Mouse (Mus musculus): ENCODE data around the gene Cit. TPM values are rescaled to one million over a fixed set of nuclear protein-coding genes. Genes with fewer than 3 reads are reported as not detected.

The Cit gene
- polyA plus RNA-seq, 1 experiment = 8.5 TPM

DNA sequence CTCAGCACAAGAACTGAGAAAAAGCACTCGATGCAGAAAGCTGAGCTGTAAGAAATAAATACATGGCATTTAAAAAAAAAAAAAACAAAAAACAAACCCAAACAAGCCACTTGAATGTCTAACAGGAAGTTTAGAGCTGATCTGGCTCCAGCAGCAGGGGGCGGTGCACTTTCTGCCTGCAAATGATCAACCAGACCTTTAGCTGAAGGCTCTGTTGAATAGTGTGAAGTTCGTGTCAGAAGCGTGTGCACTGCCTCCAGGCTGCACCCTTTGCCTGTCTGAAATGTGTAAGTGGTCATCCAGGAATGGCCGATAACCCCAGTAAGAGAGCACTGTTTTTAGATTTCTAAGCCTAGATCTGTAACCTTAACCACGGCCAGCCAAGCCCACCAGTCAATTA is 173.7 kb downstream of the Cit start:
- H3K4me3 ChIP-seq = no peak overlapping the region
- H3K4me2 ChIP-seq (ENCODE audit: low read depth) = no peak overlapping the region

DNA sequence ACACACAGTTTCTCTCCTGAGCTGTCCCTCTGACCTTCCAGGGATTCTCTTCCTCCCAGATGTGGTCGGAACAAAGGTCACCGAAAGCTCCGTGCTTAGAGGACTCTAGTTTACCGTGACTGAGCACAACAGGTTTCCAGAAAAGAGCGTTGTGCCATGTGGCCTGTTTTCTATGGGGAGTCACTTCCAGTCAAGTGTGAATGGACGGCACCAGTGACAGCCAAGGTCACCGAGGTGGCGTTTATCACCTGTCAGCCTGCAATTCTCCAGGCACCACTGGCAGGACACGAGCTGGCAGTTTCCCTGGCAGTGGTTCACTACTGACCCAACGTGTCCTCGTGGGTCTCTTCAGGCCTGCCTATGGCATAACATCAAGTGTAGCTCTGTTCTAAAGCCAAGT is 174.3 kb downstream of the Cit start:
- Histone ChIP-seq H3ac (ENCODE audit: control insufficient read depth, insufficient read length) (no peak overlapping the region), H3K27me3 (ENCODE audit: control insufficient read depth, insufficient read depth, insufficient read length) (no peaks in the 10 kb centered on the region), H3K79me2 (ENCODE audit: control insufficient read depth, insufficient read depth) (peaks cover 23% of the 10 kb centered on the region), H3K36me3 (ENCODE audit: control insufficient read depth, insufficient read depth) (peaks cover 28% of the 10 kb centered on the region), H3K4me3 (no peak overlapping the region), H3K4me2 (ENCODE audit: low read depth) (no peak overlapping the region)
- TF ChIP-seq POLR2A (IDR thresholded peaks at IDR 0.05; ENCODE audit: insufficient read length, low read depth) (no peak), E2F4 (IDR thresholded peaks at IDR 0.05; ENCODE audit: insufficient read depth) (no peak), MYOD1 (IDR thresholded peaks at IDR 0.05; ENCODE audit: control insufficient read depth in 1 of 3, insufficient read length in 2 of 3, low read depth in 2 of 3) (no peak), POLR2AphosphoS2 (IDR thresholded peaks at IDR 0.05; ENCODE audit: insufficient read length, low read depth) (no peak), TCF3 (IDR thresholded peaks at IDR 0.05; ENCODE audit: insufficient read length, low read depth) (no peak)

More for the DNA sequence above, 173.7 kb downstream of the Cit start:
- H3K27me3 ChIP-seq (ENCODE audit: control insufficient read depth, insufficient read depth, insufficient read length) = no peaks in the 10 kb centered on the region
- H3ac ChIP-seq (ENCODE audit: control insufficient read depth, insufficient read length) = no peak overlapping the region
- H3K79me2 ChIP-seq (ENCODE audit: control insufficient read depth, insufficient read depth) = peaks cover 20% of the 10 kb centered on the region
- peaks cover 28% of the 10 kb centered on the region for H3K36me3 ChIP-seq (ENCODE audit: control insufficient read depth, insufficient read depth)
- TF ChIP-seq TCF3 (IDR thresholded peaks at IDR 0.05; ENCODE audit: insufficient read length, low read depth) (no peak), CEBPB (IDR thresholded peaks at IDR 0.05; ENCODE audit: insufficient read depth, poor library complexity, severe bottlenecking) (no peak), TCF12 (IDR thresholded peaks at IDR 0.05; ENCODE audit: insufficient read depth, poor library complexity, severe bottlenecking) (no peak), USF1 (IDR thresholded peaks at IDR 0.05; ENCODE audit: low read depth) (no peak), POLR2A (IDR thresholded peaks at IDR 0.05; ENCODE audit: insufficient read length, low read depth) (no peak), MAX (IDR thresholded peaks at IDR 0.05; ENCODE audit: low read depth) (no peak), MYOD1 (IDR thresholded peaks at IDR 0.05; ENCODE audit: control insufficient read depth in 1 of 3, insufficient read length in 2 of 3, low read depth in 2 of 3) (no peak), POLR2AphosphoS2 (IDR thresholded peaks at IDR 0.05; ENCODE audit: insufficient read length, low read depth) (no peak), SRF (IDR thresholded peaks at IDR 0.05; ENCODE audit: control insufficient read depth, insufficient read length, low read depth) (no peak), E2F4 (IDR thresholded peaks at IDR 0.05; ENCODE audit: insufficient read depth) (no peak), MYOG (IDR thresholded peaks at IDR 0.05; ENCODE audit: control insufficient read depth in 1 of 3, insufficient read depth in 1 of 3, insufficient read length in 2 of 3, low read depth in 2 of 3) (no peak), REST (IDR thresholded peaks at IDR 0.05; ENCODE audit: insufficient read depth, insufficient read length) (no peak)

DNA sequence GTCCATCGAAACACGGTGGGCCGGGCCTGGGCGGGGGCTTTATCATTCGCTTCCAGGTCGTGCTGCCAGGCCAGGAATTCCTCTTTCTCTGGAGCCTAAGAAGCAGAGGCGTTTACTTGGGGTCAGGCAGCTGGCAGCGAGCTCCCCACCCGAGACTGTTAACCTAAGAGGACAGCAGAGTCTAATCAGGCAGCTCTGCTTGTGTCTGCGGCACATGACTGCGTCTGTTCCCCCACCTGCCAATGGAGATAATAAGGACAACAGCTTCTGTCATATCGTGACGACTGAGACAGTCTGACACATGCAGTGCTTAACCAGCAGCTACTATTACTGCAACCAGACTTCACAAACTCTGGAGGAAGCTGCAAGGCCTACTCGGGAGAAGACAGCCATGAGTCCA is 176.5 kb downstream of the Cit start:
- H3K36me3 ChIP-seq (ENCODE audit: control insufficient read depth, insufficient read depth) = peaks cover 20% of the 10 kb centered on the region
- peaks cover 23% of the 10 kb centered on the region for H3K79me2 ChIP-seq (ENCODE audit: control insufficient read depth, insufficient read depth)
- no peak overlapping the region for H3K4me3 ChIP-seq
- no peaks in the 10 kb centered on the region for H3K27me3 ChIP-seq (ENCODE audit: control insufficient read depth, insufficient read depth, insufficient read length)
- H3K4me2 ChIP-seq (ENCODE audit: low read depth) = no peak overlapping the region
- H3ac ChIP-seq (ENCODE audit: control insufficient read depth, insufficient read length) = no peak overlapping the region
- TF ChIP-seq POLR2A (IDR thresholded peaks at IDR 0.05; ENCODE audit: insufficient read length, low read depth) (no peak), CEBPB (IDR thresholded peaks at IDR 0.05; ENCODE audit: insufficient read depth, poor library complexity, severe bottlenecking) (no peak)

DNA sequence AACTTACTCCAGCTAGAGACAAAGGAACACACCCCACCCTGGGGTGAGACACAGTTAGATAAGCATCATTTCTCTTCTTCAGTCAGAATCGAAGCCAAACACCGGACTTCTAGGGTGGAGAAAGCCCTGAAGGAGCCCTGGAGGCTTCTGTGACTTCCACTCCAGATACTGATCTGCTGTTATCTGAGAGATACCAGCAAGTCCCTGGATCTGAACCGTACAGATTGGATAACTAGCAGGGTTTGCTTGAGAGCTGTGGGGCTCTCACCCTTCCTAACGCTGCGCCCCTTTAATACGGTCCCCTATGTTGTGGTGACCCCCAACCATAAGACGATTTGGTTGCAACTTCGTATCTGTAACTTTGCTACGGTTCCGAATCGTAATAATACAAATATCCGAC is 177.1 kb downstream of the Cit start:
- H3K4me2 ChIP-seq (ENCODE audit: low read depth) = no peak overlapping the region
- no peak overlapping the region for H3ac ChIP-seq (ENCODE audit: control insufficient read depth, insufficient read length)
- peaks cover 23% of the 10 kb centered on the region for H3K79me2 ChIP-seq (ENCODE audit: control insufficient read depth, insufficient read depth)
- H3K4me3 ChIP-seq = no peak overlapping the region
- no peak for TF ChIP-seq TCF3 (IDR thresholded peaks at IDR 0.05; ENCODE audit: insufficient read length, low read depth)
- TF ChIP-seq SRF (IDR thresholded peaks at IDR 0.05; ENCODE audit: control insufficient read depth, insufficient read length, low read depth) = no peak
- TF ChIP-seq USF1 (IDR thresholded peaks at IDR 0.05; ENCODE audit: low read depth) = no peak
- TF ChIP-seq MAX (IDR thresholded peaks at IDR 0.05; ENCODE audit: low read depth) = no peak
- TF ChIP-seq MYOG (IDR thresholded peaks at IDR 0.05; ENCODE audit: control insufficient read depth in 1 of 3, insufficient read depth in 1 of 3, insufficient read length in 2 of 3, low read depth in 2 of 3) = no peak
- no peak for TF ChIP-seq TCF12 (IDR thresholded peaks at IDR 0.05; ENCODE audit: insufficient read depth, poor library complexity, severe bottlenecking)
- TF ChIP-seq POLR2AphosphoS2 (IDR thresholded peaks at IDR 0.05; ENCODE audit: insufficient read length, low read depth) = no peak
- TF ChIP-seq CEBPB (IDR thresholded peaks at IDR 0.05; ENCODE audit: insufficient read depth, poor library complexity, severe bottlenecking) = no peak
- no peak for TF ChIP-seq E2F4 (IDR thresholded peaks at IDR 0.05; ENCODE audit: insufficient read depth)
- no peak for TF ChIP-seq REST (IDR thresholded peaks at IDR 0.05; ENCODE audit: insufficient read depth, insufficient read length)
- TF ChIP-seq MYOD1 (IDR thresholded peaks at IDR 0.05; ENCODE audit: control insufficient read depth in 1 of 3, insufficient read length in 2 of 3, low read depth in 2 of 3) = no peak
- H3K27me3 ChIP-seq (ENCODE audit: control insufficient read depth, insufficient read depth, insufficient read length) = no peaks in the 10 kb centered on the region
- peaks cover 15% of the 10 kb centered on the region for H3K36me3 ChIP-seq (ENCODE audit: control insufficient read depth, insufficient read depth)

DNA sequence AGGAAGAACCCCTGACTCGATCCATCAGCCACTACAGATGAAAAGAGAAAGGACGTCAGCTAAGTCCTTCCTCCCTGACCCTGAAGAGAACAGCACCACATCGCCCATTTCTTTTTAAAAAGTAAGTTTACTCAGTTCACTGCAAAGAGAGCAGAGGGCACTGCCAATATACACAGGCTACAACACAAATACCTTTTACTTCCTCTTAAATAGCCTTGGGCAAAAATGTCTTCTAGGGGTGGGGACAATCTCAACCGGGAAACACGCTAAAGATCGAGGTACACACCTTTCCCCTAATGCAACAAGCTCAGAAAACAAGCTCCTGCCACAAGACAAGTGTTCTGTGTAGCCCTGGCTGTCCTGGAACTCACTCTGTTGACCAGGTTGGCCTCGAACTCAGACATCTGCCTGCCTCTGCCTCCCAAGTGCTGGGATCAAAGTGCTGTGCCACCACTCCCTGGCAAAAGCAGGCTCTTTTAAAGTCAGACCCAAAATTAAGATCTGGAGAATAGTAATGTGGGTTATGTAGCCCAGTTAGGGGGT is 177.7 kb downstream of the Cit start:
- Histone ChIP-seq H3K4me3 (peak overlapping the region; percentile 71), H3K27me3 (ENCODE audit: control insufficient read depth, insufficient read depth, insufficient read length) (no peaks in the 10 kb centered on the region), H3K79me2 (ENCODE audit: control insufficient read depth, insufficient read depth) (peaks cover 23% of the 10 kb centered on the region), H3K36me3 (ENCODE audit: control insufficient read depth, insufficient read depth) (peaks cover 15% of the 10 kb centered on the region), H3ac (ENCODE audit: control insufficient read depth, insufficient read length) (peak overlapping the region; percentile 19), H3K4me2 (ENCODE audit: low read depth) (peak overlapping the region; percentile 91)
- no peak for TF ChIP-seq MYOG (IDR thresholded peaks at IDR 0.05; ENCODE audit: control insufficient read depth in 1 of 3, insufficient read depth in 1 of 3, insufficient read length in 2 of 3, low read depth in 2 of 3)
- no peak for TF ChIP-seq REST (IDR thresholded peaks at IDR 0.05; ENCODE audit: insufficient read depth, insufficient read length)
- no peak for TF ChIP-seq USF1 (IDR thresholded peaks at IDR 0.05; ENCODE audit: low read depth)
- no peak for TF ChIP-seq POLR2A (IDR thresholded peaks at IDR 0.05; ENCODE audit: insufficient read length, low read depth)
- no peak for TF ChIP-seq POLR2AphosphoS2 (IDR thresholded peaks at IDR 0.05; ENCODE audit: insufficient read length, low read depth)
- TF ChIP-seq MAX (IDR thresholded peaks at IDR 0.05; ENCODE audit: low read depth) = no peak
- no peak for TF ChIP-seq TCF3 (IDR thresholded peaks at IDR 0.05; ENCODE audit: insufficient read length, low read depth)
- no peak for TF ChIP-seq CEBPB (IDR thresholded peaks at IDR 0.05; ENCODE audit: insufficient read depth, poor library complexity, severe bottlenecking)
- TF ChIP-seq SRF (IDR thresholded peaks at IDR 0.05; ENCODE audit: control insufficient read depth, insufficient read length, low read depth) = no peak
- TF ChIP-seq MYOD1 (IDR thresholded peaks at IDR 0.05; ENCODE audit: control insufficient read depth in 1 of 3, insufficient read length in 2 of 3, low read depth in 2 of 3) = no peak
- no peak for TF ChIP-seq TCF12 (IDR thresholded peaks at IDR 0.05; ENCODE audit: insufficient read depth, poor library complexity, severe bottlenecking)
- TF ChIP-seq E2F4 (IDR thresholded peaks at IDR 0.05; ENCODE audit: insufficient read depth) = no peak

Measured in myocyte (in vitro differentiated cells).